Mouse (Mus musculus) naive thymus-derived CD4-positive, alpha-beta T cell, adult 5 months (primary cell): ENCODE measurements around the gene Rph3al. TPM values are rescaled to one million over a fixed set of nuclear protein-coding genes. Genes with fewer than 3 reads are reported as not detected.

ENCODE experiments used
- polyA plus RNA-seq: library from polyadenylated mRNA; unstranded; fragments of 100-300 nt; shearing (Covaris generic); gene quantifications from one replicate; pipeline ENCODE4 v1.2.1, GENCODE M21; 2017

Gene Rph3al
- polyA plus RNA-seq: 10.7 TPM

GRCm38 (mm10) chr11:75938379-75938906, at the start of gene Rph3al:
TSS of gene Rph3al (minus strand) at chr11:75938429.

GRCm38 (mm10) chr11:75796029-75796445, 142.2 kb downstream of the Rph3al start, which contains the start of gene Doc2b:
TSS of gene Doc2b (minus strand) at chr11:75796049.

Other genes starting within 250 kb of the Rph3al start
- gene Ywhae, start 205.6 kb downstream of the Rph3al start, polyA plus RNA-seq: 167 TPM
- gene Doc2b, start 142.4 kb downstream of the Rph3al start, polyA plus RNA-seq: not detected
- gene 1700016K19Rik, start 61.5 kb upstream of the Rph3al start, polyA plus RNA-seq: not detected
- 171 TPM for gene Rflnb, start 89.4 kb upstream of the Rph3al start, polyA plus RNA-seq
- 42.8 TPM for gene Vps53, start 241.2 kb upstream of the Rph3al start, polyA plus RNA-seq
- gene Fam57a, start 241.2 kb upstream of the Rph3al start, polyA plus RNA-seq: 1.4 TPM